Mouse (Mus musculus) effector memory CD4-positive, alpha-beta T cell, adult 5 months (primary cell): Measurements from ENCODE around the gene Tjp1. TPM values are rescaled to one million over a fixed set of nuclear protein-coding genes. Genes with fewer than 3 reads are reported as not detected.

Experiments used
- polyA plus RNA-seq: library from polyadenylated mRNA; unstranded; fragments of 100-300 nt; shearing (Covaris generic); gene quantifications from one replicate; pipeline ENCODE4 v1.2.1, GENCODE M21; 2017

Gene Tjp1
- polyA plus RNA-seq = not detected

GRCm38 (mm10) chr7:65527071-65528007 is at the start of gene Tjp1:
Gene Tjp1 (minus strand): TSS chr7:65527781.

Other genes with a start within 250 kb of the Tjp1 start
- gene Tarsl2, start 117.1 kb upstream of the Tjp1 start, polyA plus RNA-seq = 4.4 TPM
- 33.3 TPM for gene Tm2d3, start 163.4 kb upstream of the Tjp1 start, polyA plus RNA-seq